Mouse (Mus musculus) lung, postnatal 0 days (tissue): Measurements from ENCODE around the gene Hcn2. TPM values are rescaled to one million over a fixed set of nuclear protein-coding genes. Genes with fewer than 3 reads are reported as not detected.
A peak's percentile ranks its signal among the peaks of the same experiment; 100 is the strongest.

ENCODE experiments used
- ATAC-seq: fragments of 200-750 bp; cut with Nextera tagmentation; 2 replicates; pipeline ENCODE4 v1.8.0; 2017; ENCODE audit warnings: moderate library complexity
- DNase-seq: peaks from one replicate; pipeline ENCODE4 v3.0.0-alpha.2; 2016; ENCODE audit warnings: low spot score
- H3K27ac ChIP-seq: fragments of 300-500 bp; sonication (generic); 2 replicates; pipeline ENCODE4 v1.5.1; 2014; ENCODE audit warnings: antibody characterized with exemption, mild to moderate bottlenecking, low read length, mixed read lengths
- H3K27me3 ChIP-seq: fragments of 300-500 bp; sonication (generic); replicated peaks from 2 replicates; pipeline ENCODE4 v1.6.1; 2014; ENCODE audit warnings: low read length, mixed read lengths; ENCODE audit not compliant: insufficient read depth
- H3K36me3 ChIP-seq: fragments of 300-500 bp; sonication (generic); 2 replicates; pipeline ENCODE4 v1.6.1; 2014; ENCODE audit warnings: low read length, mixed read lengths; ENCODE audit not compliant: insufficient read depth
- H3K4me1 ChIP-seq: fragments of 300-500 bp; sonication (generic); 2 replicates; pipeline ENCODE4 v1.6.1; 2014; ENCODE audit warnings: antibody characterized with exemption, low read depth, low read length, mixed read lengths; ENCODE audit not compliant: insufficient read depth
- H3K4me2 ChIP-seq: fragments of 300-500 bp; sonication (generic); replicated peaks from 2 replicates; pipeline ENCODE4 v1.6.1; 2014; ENCODE audit warnings: low read depth, mild to moderate bottlenecking, low read length, moderate library complexity, mixed read lengths
- H3K4me3 ChIP-seq: fragments of 300-500 bp; sonication (generic); 2 replicates; pipeline ENCODE4 v1.5.1; 2014; ENCODE audit warnings: low read depth, low read length
- H3K9ac ChIP-seq: fragments of 300-500 bp; sonication (generic); replicated peaks from 2 replicates; pipeline ENCODE4 v1.6.1; 2014; ENCODE audit warnings: low read depth, mild to moderate bottlenecking
- H3K9me3 ChIP-seq: fragments of 300-500 bp; sonication (generic); 2 replicates; pipeline ENCODE4 v1.6.1; 2016; ENCODE audit warnings: low read length, mixed read lengths
- CTCF ChIP-seq: IDR thresholded peaks from 2 replicates; pipeline ENCODE4 v1.5.1; 2016; ENCODE audit warnings: antibody characterized with exemption, mild to moderate bottlenecking
- EP300 ChIP-seq: IDR thresholded peaks from 2 replicates; pipeline ENCODE4 v1.6.1; 2016; ENCODE audit warnings: antibody characterized with exemption, mild to moderate bottlenecking, control low read depth
- WGBS: fragments of 180-500 bp; shearing (Covaris S2); extraction: QIAGEN DNeasy Blood & Tissue Kit; methylation state at CpG from one replicate; pipeline ENCODE4 v1.1.7; 2014; 5-methylcytosine and 5-hydroxymethylcytosine counted together
- polyA plus RNA-seq: library from polyadenylated mRNA; unstranded; fragments of >200 nt; fragmentation: Nextera tagmentation; extraction: Ambion mirVana; gene quantifications from 2 replicates; pipeline ENCODE4 v1.2.1, GENCODE M21; 2015

Gene Hcn2
- polyA plus RNA-seq, 1 experiment from 2014 or later = 0.12 TPM

DNA sequence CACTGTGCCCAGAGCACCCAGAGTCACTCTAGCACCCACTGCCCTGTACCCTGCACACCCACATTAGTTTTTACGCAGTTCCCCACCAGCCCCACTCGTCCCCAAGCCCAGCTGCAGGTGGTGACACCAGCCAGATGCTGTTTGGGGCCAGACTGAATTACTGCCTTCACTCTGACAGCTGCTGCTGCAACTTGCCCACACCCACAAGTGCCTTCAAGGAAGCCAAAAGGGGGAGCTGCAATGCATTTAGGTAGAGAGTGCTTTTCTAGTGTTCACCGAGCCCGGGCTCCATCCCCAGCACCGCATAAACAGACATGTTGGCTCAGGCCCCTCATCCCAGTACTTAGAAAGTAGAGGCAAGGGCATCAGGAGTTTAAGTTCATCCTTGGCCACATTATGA lies 65.5 kb downstream of the Hcn2 start:
- WGBS = 62% methylated on average over 5 of the region's 5 CpGs
- Histone ChIP-seq H3K9me3 (no peaks in the 10 kb centered on the region), H3K4me3 (no peak overlapping the region), H3K4me2 (no peak overlapping the region), H3K36me3 (no peaks in the 10 kb centered on the region; the same call in 1 of the 2 replicates), H3K27me3 (no peaks in the 10 kb centered on the region), H3K9ac (no peak overlapping the region), H3K4me1 (peaks cover 17% of the 10 kb centered on the region; the same call in 1 of the 2 replicates), H3K27ac (no peak overlapping the region)
- DNase-seq (no peak), ATAC-seq (no peak)
- TF ChIP-seq EP300 = no peak
- no peak for TF ChIP-seq CTCF

DNA sequence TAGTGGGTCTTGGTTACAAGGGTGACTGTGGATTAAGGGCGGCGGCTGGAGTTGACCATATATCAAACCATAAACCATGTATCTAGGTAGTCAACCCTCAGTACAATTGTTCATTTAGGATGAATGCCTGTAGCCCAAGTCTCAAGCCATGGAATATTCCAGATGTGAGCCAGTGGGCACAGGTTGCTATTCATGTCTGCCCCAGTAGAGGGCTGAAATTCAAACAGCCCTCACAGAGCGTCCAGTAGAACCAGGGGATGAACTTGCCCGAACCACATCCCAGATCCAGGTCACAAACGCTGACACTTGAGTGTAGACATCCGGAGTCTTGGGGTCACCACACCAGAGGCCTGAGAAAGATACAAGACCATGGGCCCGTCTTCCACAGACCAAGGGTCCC lies 66.6 kb downstream of the Hcn2 start:
- DNase-seq (no peak), ATAC-seq (no peak)
- Histone ChIP-seq H3K9me3 (no peaks in the 10 kb centered on the region), H3K27me3 (no peaks in the 10 kb centered on the region), H3K4me1 (peaks cover 9% of the 10 kb centered on the region; the same call in 1 of the 2 replicates), H3K4me3 (no peak overlapping the region), H3K27ac (no peak overlapping the region), H3K9ac (no peak overlapping the region), H3K36me3 (no peaks in the 10 kb centered on the region; the same call in 1 of the 2 replicates), H3K4me2 (no peak overlapping the region)
- WGBS = 61% methylated on average over 7 of the region's 7 CpGs
- TF ChIP-seq CTCF = peak; percentile 63
- TF ChIP-seq EP300 = no peak

DNA sequence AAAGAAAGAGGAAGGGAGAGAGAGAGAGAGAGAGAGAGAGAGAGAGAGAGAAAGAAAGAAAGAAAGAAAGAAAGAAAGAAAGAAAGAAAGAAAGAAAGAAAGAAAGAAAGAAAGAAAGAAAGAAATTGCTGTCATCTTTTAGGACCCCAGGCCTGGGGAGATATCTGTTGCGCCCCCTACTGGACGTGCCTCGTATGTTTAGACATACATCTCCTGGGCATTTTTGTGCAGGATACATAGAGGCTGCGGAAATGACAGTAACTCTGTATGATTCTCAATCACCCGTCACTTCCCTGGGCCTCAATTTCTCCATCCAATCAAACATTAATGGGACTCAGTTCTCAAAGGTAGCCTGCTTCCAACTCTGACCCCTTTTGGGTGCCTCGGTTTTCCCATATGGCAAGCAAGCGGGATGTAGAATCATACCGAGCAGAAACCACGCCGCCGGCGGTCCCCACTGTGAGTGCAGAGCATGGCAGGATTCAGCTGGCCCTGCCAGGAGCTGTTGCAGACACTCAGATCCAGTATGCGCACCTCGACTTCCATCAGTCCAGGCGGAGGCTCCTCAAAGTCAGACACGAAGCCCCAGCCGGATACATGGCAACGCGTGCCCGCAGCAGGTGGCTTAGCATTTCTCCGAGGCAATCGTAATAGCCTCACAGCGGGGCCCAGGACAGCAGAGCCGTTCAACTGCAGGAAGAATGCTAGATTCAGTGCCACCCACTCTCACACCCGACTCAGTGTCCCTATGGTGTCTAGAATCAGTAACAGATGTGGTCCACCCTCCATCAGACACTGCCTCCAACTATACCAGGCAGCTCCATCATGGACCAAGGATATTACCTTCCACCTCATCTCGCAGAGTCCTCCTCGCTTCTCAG lies 67.7 kb downstream of the Hcn2 start:
- Histone ChIP-seq H3K4me1 (peaks cover 4% of the 10 kb centered on the region; the same call in 1 of the 2 replicates), H3K4me2 (no peak overlapping the region), H3K27me3 (no peaks in the 10 kb centered on the region), H3K36me3 (no peaks in the 10 kb centered on the region; the same call in 1 of the 2 replicates), H3K9ac (no peak overlapping the region), H3K4me3 (no peak overlapping the region), H3K9me3 (no peaks in the 10 kb centered on the region), H3K27ac (no peak overlapping the region)
- WGBS = 40% methylated on average over 27 of the region's 27 CpGs
- DNase-seq = no peak
- ATAC-seq = no peak
- TF ChIP-seq EP300 (no peak), CTCF (peak; percentile 64)

Other genes with a start within 250 kb of the Hcn2 start
- not detected in 2 replicates for gene Vmn2r83, start 247.9 kb upstream of the Hcn2 start, polyA plus RNA-seq
- 27.6 and 32.1 TPM in 2 replicates for gene Plpp2, start 182.8 kb upstream of the Hcn2 start, polyA plus RNA-seq
- gene Mier2, start 161.4 kb upstream of the Hcn2 start, polyA plus RNA-seq = 20.5 and 21.5 TPM in 2 replicates
- gene Theg, start 129.3 kb upstream of the Hcn2 start, polyA plus RNA-seq = not detected in 2 replicates
- gene C2cd4c, start 102.6 kb upstream of the Hcn2 start, polyA plus RNA-seq = not detected in 2 replicates
- 1.1 and 1.3 TPM in 2 replicates for gene Shc2, start 78.7 kb upstream of the Hcn2 start, polyA plus RNA-seq
- not detected in 2 replicates for gene Odf3l2, start 70.9 kb upstream of the Hcn2 start, polyA plus RNA-seq
- not detected in 2 replicates for gene Madcam1, start 52.1 kb upstream of the Hcn2 start, polyA plus RNA-seq
- 64.6 and 71.2 TPM in 2 replicates for gene Tpgs1, start 47.3 kb upstream of the Hcn2 start, polyA plus RNA-seq
- gene Cdc34, start 34.4 kb upstream of the Hcn2 start, polyA plus RNA-seq = 52.7 and 64.3 TPM in 2 replicates
- 0.57 and 0.69 TPM in 2 replicates for gene Gzmm, start 27.6 kb upstream of the Hcn2 start, polyA plus RNA-seq
- gene Bsg, start 12.1 kb upstream of the Hcn2 start, polyA plus RNA-seq = 1,234 and 1,299 TPM in 2 replicates
- gene Polrmt, start 29.9 kb downstream of the Hcn2 start, polyA plus RNA-seq = 17.4 and 22.4 TPM in 2 replicates
- gene Fgf22, start 38.4 kb downstream of the Hcn2 start, polyA plus RNA-seq = 0.18 TPM in 1 of 2 replicates, not detected in the other
- gene Rnf126, start 50.3 kb downstream of the Hcn2 start, polyA plus RNA-seq = 40.5 and 45.9 TPM in 2 replicates
- gene Fstl3, start 60.6 kb downstream of the Hcn2 start, polyA plus RNA-seq = 38.6 and 39.9 TPM in 2 replicates
- 0.11 and 0.31 TPM in 2 replicates for gene Prss57, start 74.3 kb downstream of the Hcn2 start, polyA plus RNA-seq
- 29.6 and 30.8 TPM in 2 replicates for gene Palm, start 76.9 kb downstream of the Hcn2 start, polyA plus RNA-seq
- 10.5 and 10.6 TPM in 2 replicates for gene Misp, start 104.4 kb downstream of the Hcn2 start, polyA plus RNA-seq
- gene Ptbp1, start 137.8 kb downstream of the Hcn2 start, polyA plus RNA-seq = 107 and 109 TPM in 2 replicates
- 2.2 and 2.4 TPM in 2 replicates for gene Prtn3, start 157.8 kb downstream of the Hcn2 start, polyA plus RNA-seq
- 3.9 and 4.8 TPM in 2 replicates for gene Plppr3, start 158.0 kb downstream of the Hcn2 start, polyA plus RNA-seq
- gene Elane, start 169.6 kb downstream of the Hcn2 start, polyA plus RNA-seq = 0.92 TPM in 1 of 2 replicates, not detected in the other
- gene Cfd, start 174.2 kb downstream of the Hcn2 start, polyA plus RNA-seq = not detected in 2 replicates
- gene Med16, start 192.3 kb downstream of the Hcn2 start, polyA plus RNA-seq = 32.0 and 32.8 TPM in 2 replicates
- gene Gm26602, start 194.2 kb downstream of the Hcn2 start, polyA plus RNA-seq = not detected in 2 replicates
- 1.6 and 1.7 TPM in 2 replicates for gene Kiss1r, start 200.3 kb downstream of the Hcn2 start, polyA plus RNA-seq
- gene R3hdm4, start 204.6 kb downstream of the Hcn2 start, polyA plus RNA-seq = 123 and 129 TPM in 2 replicates
- 4.8 and 7.1 TPM in 2 replicates for gene Arid3a, start 210.4 kb downstream of the Hcn2 start, polyA plus RNA-seq
- gene Wdr18, start 243.5 kb downstream of the Hcn2 start, polyA plus RNA-seq = 32.8 and 44.2 TPM in 2 replicates